Mouse (Mus musculus) embryonic stem cell, embryonic (primary cell): ENCODE data around the gene Npm3.

Experiments
- CTCF ChIA-PET, 4 experiments: fragments of 300-600 bp in 2 of 4; fragments of 350-600 bp in 2 of 4; sonication (Branson Sonifier 250); formaldehyde crosslinking; loops; one replicate each; lab custom pipeline; 2022; ENCODE audit warnings: inconsistent platforms in 2 of 4; lab: Charles Lee
- POLR2A ChIA-PET, 4 experiments: fragments of 300-600 bp in 2 of 4; fragments of 350-600 bp in 2 of 4; sonication (Branson Sonifier 250); formaldehyde crosslinking; loops; one replicate each; lab custom pipeline; 2022; ENCODE audit warnings: antibody characterized with exemption in 4 of 4, inconsistent platforms in 1 of 4; lab: Charles Lee

Gene Npm3

GRCm38 (mm10) chr19:45749243-45750043 is at the start of gene Npm3:
TSS of gene Npm3 (minus strand) at chr19:45749591.
- POLR2A ChIA-PET, result interaction anchor here (0.7 to 35.8 kb wide), 11 partner anchors 9 to 754 kb away, joined by 3 to 671 read pairs (median 3); partner anchors contain the start of genes Mgea5 (in 1 of the 4) and Nolc1 (in 1 of the 4)
- CTCF ChIA-PET, result interaction anchor here in 2 of 4 experiments (0.5 to 0.6 kb wide), 4 partner anchors 61 to 533 kb away, joined by 3 to 4 read pairs (median 3); no protein-coding TSS in a partner anchor

- ChIA-PET POLR2A (interaction anchor here in 3 of 4 experiments (0.6 to 2.7 kb wide), 16 partner anchors 10 to 278 kb away, joined by 3 to 24 read pairs (median 4); partner anchors contain the start of genes Mgea5 (in 2 of the 3), Kcnip2 (in 1 of the 3) and Nolc1 (in 1 of the 3)), CTCF (interaction anchor here in 3 of 4 experiments (0.6 to 4.6 kb wide), 7 partner anchors 8 to 704 kb away, joined by 3 to 40 read pairs (median 5); partner anchors contain the start of gene Kcnip2 (in 1 of the 3))
Measured at GRCm38 (mm10) chr19:45796879-45797278, 47.5 kb upstream of the Npm3 start.

GRCm38 (mm10) chr19:45796061-45796556 is 46.7 kb upstream of the Npm3 start:
- ChIA-PET POLR2A (interaction anchor here in 3 of 4 experiments (0.6 to 2.7 kb wide), 30 partner anchors 9 to 280 kb away, joined by 3 to 24 read pairs (median 4); partner anchors contain the start of genes Kcnip2 (in 2 of the 3), Mgea5 (in 2 of the 3) and Nolc1 (in 2 of the 3)), CTCF (interaction anchor here in 3 of 4 experiments (0.6 to 4.6 kb wide), 18 partner anchors 9 to 1141 kb away, joined by 3 to 40 read pairs (median 4); partner anchors contain the start of gene Kcnip2 (in 1 of the 3))

- POLR2A ChIA-PET, result interaction anchor here in 3 of 4 experiments (0.5 to 2.7 kb wide), 31 partner anchors 9 to 1746 kb away, joined by 3 to 24 read pairs (median 4); partner anchors contain the start of genes Kcnip2 (in 2 of the 3), Mgea5 (in 2 of the 3) and Nolc1 (in 2 of the 3)
- CTCF ChIA-PET, result interaction anchor here (0.5 to 4.6 kb wide), 19 partner anchors 8 to 1140 kb away, joined by 3 to 40 read pairs (median 4); partner anchors contain the start of gene Kcnip2 (in 1 of the 4)
Measured at GRCm38 (mm10) chr19:45795406-45795944, 46.1 kb upstream of the Npm3 start.

- POLR2A ChIA-PET, result interaction anchor here in 2 of 4 experiments (0.9 to 2.7 kb wide), 9 partner anchors 8 to 250 kb away, joined by 3 to 24 read pairs (median 5); partner anchors contain the start of gene Mgea5 (in 1 of the 2)
- CTCF ChIA-PET, result interaction anchor here in 2 of 4 experiments (0.8 to 4.6 kb wide), 2 partner anchors 10 to 11 kb away, joined by 3 to 40 read pairs; no protein-coding TSS in a partner anchor
Measured at GRCm38 (mm10) chr19:45794718-45795117, 45.3 kb upstream of the Npm3 start.

- CTCF ChIA-PET, result no interaction called here
- POLR2A ChIA-PET, result interaction anchor here in 1 of 4 experiments (1.4 to 27.3 kb wide), 2 partner anchors 13 to 34 kb away, joined by 3 to 671 read pairs; partner anchors contain the start of genes Fgf8 and Npm3
Measured at GRCm38 (mm10) chr19:45792404-45792803, 43.0 kb upstream of the Npm3 start.

GRCm38 (mm10) chr19:45789888-45790874 is 40.8 kb upstream of the Npm3 start:
- ChIA-PET POLR2A (interaction anchor here in 2 of 4 experiments (0.6 to 27.3 kb wide), 11 partner anchors 10 to 678 kb away, joined by 3 to 671 read pairs (median 4); partner anchors contain the start of genes Fgf8 (in 1 of the 2) and Npm3 (in 1 of the 2)), CTCF (interaction anchor here in 3 of 4 experiments (0.6 to 1.0 kb wide), 6 partner anchors 10 to 156 kb away, joined by 3 to 11 read pairs (median 6); no protein-coding TSS in a partner anchor)

GRCm38 (mm10) chr19:45789365-45789764 is 40.0 kb upstream of the Npm3 start:
- CTCF ChIA-PET, result interaction anchor here in 3 of 4 experiments (0.5 to 2.2 kb wide), 8 partner anchors 13 to 803 kb away, joined by 3 to 11 read pairs (median 6); no protein-coding TSS in a partner anchor
- POLR2A ChIA-PET, result interaction anchor here in 3 of 4 experiments (0.6 to 27.3 kb wide), 9 partner anchors 11 to 678 kb away, joined by 3 to 671 read pairs (median 4); partner anchors contain the start of genes Elovl3 (in 1 of the 3), Fgf8 (in 1 of the 3) and Npm3 (in 1 of the 3)

- ChIA-PET CTCF (interaction anchor here (0.6 to 2.2 kb wide), 10 partner anchors 17 to 1111 kb away, joined by 3 to 8 read pairs (median 5); no protein-coding TSS in a partner anchor), POLR2A (interaction anchor here (0.6 to 27.3 kb wide), 14 partner anchors 10 to 1506 kb away, joined by 3 to 671 read pairs (median 4); partner anchors contain the start of genes Fgf8 (in 1 of the 4), Hps6 (in 1 of the 4) and Npm3 (in 1 of the 4))
Measured at GRCm38 (mm10) chr19:45788337-45788736, 38.9 kb upstream of the Npm3 start.

- CTCF ChIA-PET, result interaction anchor here in 3 of 4 experiments (1.3 to 2.2 kb wide), 5 partner anchors 17 to 214 kb away, joined by 3 to 8 read pairs (median 5); no protein-coding TSS in a partner anchor
Measured at GRCm38 (mm10) chr19:45787450-45787849, 38.1 kb upstream of the Npm3 start.

GRCm38 (mm10) chr19:45785470-45785869 is 36.1 kb upstream of the Npm3 start:
- CTCF ChIA-PET, result no interaction called here

More at GRCm38 (mm10) chr19:45787450-45787849, 38.1 kb upstream of the Npm3 start:
- POLR2A ChIA-PET, result interaction anchor here in 3 of 4 experiments (0.5 to 27.3 kb wide), 14 partner anchors 8 to 259 kb away, joined by 3 to 671 read pairs (median 6); partner anchors contain the start of genes Fgf8 (in 1 of the 3), Ldb1 (in 1 of the 3), Npm3 (in 1 of the 3) and Pprc1 (in 1 of the 3)

GRCm38 (mm10) chr19:45783933-45784576 is 34.7 kb upstream of the Npm3 start:
- ChIA-PET POLR2A (interaction anchor here (0.5 to 27.3 kb wide), 21 partner anchors 9 to 1894 kb away, joined by 3 to 671 read pairs (median 5); partner anchors contain the start of genes Fgf8 (in 1 of the 4) and Npm3 (in 1 of the 4)), CTCF (interaction anchor here in 2 of 4 experiments (0.7 kb wide), 3 partner anchors 154 to 505 kb away, joined by 3 to 5 read pairs (median 3); no protein-coding TSS in a partner anchor)

More at GRCm38 (mm10) chr19:45785470-45785869, 36.1 kb upstream of the Npm3 start:
- POLR2A ChIA-PET, result interaction anchor here in 3 of 4 experiments (0.6 to 27.3 kb wide), 7 partner anchors 10 to 1436 kb away, joined by 3 to 671 read pairs (median 5); partner anchors contain the start of genes Fgf8 (in 1 of the 3) and Npm3 (in 1 of the 3)

GRCm38 (mm10) chr19:45783181-45783932 is 34.0 kb upstream of the Npm3 start, which contains the start of gene Mgea5:
TSS of gene Mgea5 (minus strand) at chr19:45783837.
- ChIA-PET POLR2A (interaction anchor here (0.5 to 27.3 kb wide), 24 partner anchors 10 to 1894 kb away, joined by 3 to 671 read pairs (median 4); partner anchors contain the start of genes Npm3 (in 2 of the 4), Fgf8 (in 1 of the 4) and Lbx1 (in 1 of the 4)), CTCF (no interaction called here)
